In genomic region chr2:109890597-109890996, GRCm38 (mm10) we compare ENCODE assay signal across 8 mouse cellular contexts. TPM values are rescaled to one million over a fixed set of nuclear protein-coding genes. Genes with fewer than 3 reads are reported as not detected.
DNase-seq lines count a peak whose midpoint lies in the region; ATAC-seq and TF ChIP-seq lines count a peak whose summit lies in the region.

Gene Lin7c, plus strand, starts transcription at chr2:109890853.

- H3K4me3 ChIP-seq in cortical plate, adult 2 months (ENCODE audit: insufficient read depth, low read length): peak within 1 kb of the TSS; percentile 73

- peak; percentile 98 for TF ChIP-seq POLR2A in cortical plate, adult 2 months (IDR thresholded peaks at IDR 0.05; ENCODE audit: extremely low read depth, insufficient read depth, low read length)

- H3K27ac ChIP-seq in cortical plate, adult 2 months (ENCODE audit: insufficient read depth, low read length): peak within 1 kb of the TSS; percentile 40

- peak; percentile 97 for DNase-seq in adipocyte (ENCODE audit: low spot score)
- DNase-seq in gastrocnemius, adult 8-10 months (ENCODE audit: low spot score in 2 of 2): peak; percentile 85 to 91
- peak; percentile 67 for DNase-seq in hindlimb bud, embryonic 11.5 days (ENCODE audit: extremely low spot score, low read depth, low spot score)
- peak; percentile 84 to 93 for DNase-seq in left cerebral cortex, adult 8-10 months (ENCODE audit: low spot score in 2 of 2)
- peak; percentile 95 for DNase-seq in right cerebral cortex, adult 18-20 months
- peak; percentile 89 for DNase-seq in urinary bladder, adult 2 months (ENCODE audit: low spot score)

- peak; percentile 95 for ATAC-seq in megakaryocyte, adult 5-6 weeks (ENCODE audit: poor library complexity, severe bottlenecking)

- no peaks in the 10 kb centered on the region for H3K4me1 ChIP-seq in cortical plate, adult 2 months (ENCODE audit: control insufficient read depth, insufficient read depth, low read length)

- TF ChIP-seq CTCF in cortical plate, adult 2 months (IDR thresholded peaks at IDR 0.05; ENCODE audit: extremely low read depth, insufficient read depth, low read length): no peak

RNA-seq across cellular contexts. Expression of gene Lin7c, which starts in this region (rescaled TPM):
- polyA plus RNA-seq in cortical plate, adult 2 months (2012; rRNA removed): 28.4 and 29.3 TPM in 2 replicates
- total RNA-seq in gastrocnemius, adult 8-10 months (2022): 10 to 100 TPM; 25.4 to 28.1 (median 27.6) TPM
- total RNA-seq in left cerebral cortex, adult 8-10 months (2022): 10 to 100 TPM; 81.6 to 85.7 (median 84.4) TPM
- 48.7 and 52.2 TPM in 2 replicates for total RNA-seq in megakaryocyte, adult 5-6 weeks (2015)
- 92.1 and 97.8 TPM in 2 replicates for total RNA-seq in megakaryocyte, adult 5-6 weeks (2017)
- polyA plus RNA-seq in urinary bladder, adult 2 months (2012; rRNA removed): 23.5 and 28.1 TPM in 2 replicates

Comparison
In these comparisons a context has a peak if more than half of its experiments do, and no peak if none do; other contexts are left out.
1. Peak in every context shown above with its lines: DNase-seq, ATAC-seq, H3K4me3 ChIP-seq and H3K27ac ChIP-seq.